Mouse (Mus musculus): ENCODE data around the gene Sox12. TPM values are rescaled to one million over a fixed set of nuclear protein-coding genes. Genes with fewer than 3 reads are reported as not detected.

Sox12 gene
- 1 to 10 TPM in 1 of 2 experiments, under 1 TPM in 1; 0.77 to 1.5 TPM for total RNA-seq (2023)

GRCm38 (mm10) chr2:152397680-152398435 is at the start of gene Sox12:
Sox12 (minus strand) TSS chr2:152398063.

GRCm38 (mm10) chr2:152415287-152415686 is 17.4 kb upstream of the Sox12 start, which contains the start of gene 6820408C15Rik:
6820408C15Rik (plus strand) TSS chr2:152415587.

DNA sequence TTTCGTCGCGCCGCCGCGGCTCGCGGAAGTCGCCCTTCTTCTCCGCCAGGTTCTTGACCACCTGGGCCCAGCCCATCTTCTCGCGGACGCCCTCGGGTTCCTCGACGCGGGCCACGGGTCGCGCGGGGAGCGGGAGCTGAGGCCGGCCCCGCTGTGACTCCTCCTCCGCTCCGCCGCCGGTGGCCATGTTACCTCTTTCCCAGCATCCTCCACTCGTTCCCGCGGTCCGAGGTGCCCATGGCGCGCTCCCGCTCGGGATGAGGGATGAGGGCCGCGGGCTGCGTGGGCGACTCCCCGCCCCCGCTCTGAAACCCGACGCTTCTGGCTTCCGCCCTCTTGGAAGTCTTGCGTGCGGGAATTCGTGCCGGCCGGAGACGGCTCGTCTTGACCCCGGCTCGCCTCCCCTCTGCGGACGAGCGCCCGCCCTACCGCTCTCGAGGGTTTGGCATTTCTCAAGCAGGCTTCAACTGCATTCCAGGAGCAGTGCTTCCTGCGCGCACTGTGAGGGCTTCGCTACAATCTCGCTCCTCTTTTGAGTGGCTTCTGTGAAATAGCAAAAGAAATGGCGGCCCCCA is 16.8 kb upstream of the Sox12 start, which contains the start of gene Zcchc3:
Zcchc3 (minus strand) TSS at position 437 of the 575 bp plus-strand sequence.

DNA sequence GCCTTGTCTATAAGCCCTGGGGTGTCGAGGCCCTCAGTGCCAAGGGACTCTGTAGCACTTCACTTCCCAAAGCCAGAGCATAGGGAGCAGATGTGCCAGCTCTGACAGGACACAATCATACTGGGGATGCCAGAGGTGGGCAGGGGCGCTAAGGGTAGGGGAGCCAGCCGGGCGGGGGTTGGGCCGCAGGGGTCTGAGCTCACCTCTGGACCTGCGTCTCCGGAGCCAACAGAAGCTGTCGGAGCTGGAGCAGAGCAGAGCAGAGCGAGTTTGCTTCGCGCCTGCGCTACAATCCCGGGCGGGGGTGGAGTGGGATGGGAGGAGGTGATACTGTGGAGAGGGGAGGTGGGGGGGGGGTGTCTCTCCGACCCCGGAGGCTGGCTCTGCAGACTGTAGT is 21.5 kb downstream of the Sox12 start, which contains the start of gene Nrsn2:
Nrsn2 (minus strand) TSS at position 294 of the 397 bp plus-strand sequence.

Other genes with a start within 250 kb of the Sox12 start
- 10 to 100 TPM; 57.8 to 58.7 TPM for gene Csnk2a1, start 171.2 kb downstream of the Sox12 start, total RNA-seq (2023)
- gene Tbc1d20, start 104.2 kb downstream of the Sox12 start, total RNA-seq (2023) = 10 to 100 TPM; 77.3 to 78.6 TPM
- 10 to 100 TPM; 77.5 to 83.0 TPM for gene Rbck1, start 65.4 kb downstream of the Sox12 start, total RNA-seq (2023)
- 1 to 10 TPM; 2.9 to 4.0 TPM for gene Trib3, start 54.0 kb downstream of the Sox12 start, total RNA-seq (2023)
- gene Nrsn2, start 21.4 kb downstream of the Sox12 start, total RNA-seq (2023) = not detected
- gene Zcchc3, start 17.0 kb upstream of the Sox12 start, total RNA-seq (2023) = 1 to 10 TPM; 1.9 TPM
- gene 6820408C15Rik, start 17.5 kb upstream of the Sox12 start, total RNA-seq (2023) = under 1 TPM in 1 of 2 experiments, not detected in 1; 0.31 TPM
- gene Defb23, start 66.6 kb upstream of the Sox12 start, total RNA-seq (2023) = not detected
- not detected for gene Defb20, start 79.0 kb upstream of the Sox12 start, total RNA-seq (2023)
- not detected for gene Defb22, start 92.1 kb upstream of the Sox12 start, total RNA-seq (2023)
- gene Defb26, start 113.6 kb upstream of the Sox12 start, total RNA-seq (2023) = not detected
- gene Defb28, start 120.2 kb upstream of the Sox12 start, total RNA-seq (2023) = not detected
- not detected for gene Defb29, start 142.0 kb upstream of the Sox12 start, total RNA-seq (2023)
- gene Gm17416, start 171.3 kb upstream of the Sox12 start, total RNA-seq (2023) = not detected
- gene Defb21, start 174.7 kb upstream of the Sox12 start, total RNA-seq (2023) = not detected
- gene Defb19, start 182.2 kb upstream of the Sox12 start, total RNA-seq (2023) = not detected
- gene Defb45, start 201.3 kb upstream of the Sox12 start, total RNA-seq (2023) = not detected
- gene Defb36, start 206.3 kb upstream of the Sox12 start, total RNA-seq (2023) = not detected
- gene Defb25, start 225.0 kb upstream of the Sox12 start, total RNA-seq (2023) = 1 to 10 TPM in 1 of 2 experiments, not detected in 1; 1.7 TPM
- gene Rem1, start 228.9 kb upstream of the Sox12 start, total RNA-seq (2023) = 10 to 100 TPM; 10.2 to 11.2 TPM

All from neutrophil, adult 59 days (primary cell).